Mouse (Mus musculus): Measurements from ENCODE around the gene Lin7a. TPM values are rescaled to one million over a fixed set of nuclear protein-coding genes. Genes with fewer than 3 reads are reported as not detected.

The Lin7a gene
- polyA plus RNA-seq, 1 experiment, result not detected

DNA sequence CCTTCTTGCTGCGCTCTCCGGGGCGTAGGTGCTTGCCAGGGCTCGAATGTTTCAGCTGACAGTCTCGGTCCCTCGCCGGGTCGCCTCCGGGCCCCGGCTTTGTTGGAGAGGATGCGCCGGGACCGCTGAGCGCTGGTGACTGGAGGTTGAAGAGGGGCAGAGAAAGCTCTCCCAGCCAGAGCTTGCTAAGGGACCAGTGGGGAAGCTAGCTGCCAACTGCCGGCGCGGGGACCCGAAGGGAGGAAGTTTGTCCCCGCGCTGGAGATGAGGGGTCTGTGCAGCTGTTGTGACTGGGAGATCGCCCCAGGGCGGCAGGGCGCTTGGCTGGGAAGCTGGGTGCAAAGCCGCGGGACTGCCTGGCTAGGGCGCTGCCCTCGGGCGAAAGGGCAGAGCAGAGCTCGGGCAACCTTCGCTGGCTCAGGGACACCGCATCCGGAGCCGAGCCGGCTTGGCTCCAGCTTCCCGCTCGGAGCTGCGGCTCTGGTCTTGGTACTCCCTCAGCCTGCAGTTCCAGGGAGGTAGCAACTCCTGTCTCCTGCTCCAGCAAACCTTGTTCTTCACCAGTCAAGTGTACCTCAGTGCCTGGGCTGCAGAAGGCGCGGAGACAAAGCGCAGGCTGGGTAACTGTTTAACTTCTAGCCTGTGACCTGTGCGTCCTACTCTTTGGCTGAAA is 781 bp downstream of the Lin7a start:
- TF ChIP-seq POLR2A (IDR thresholded peaks at IDR 0.05; ENCODE audit: borderline replicate concordance, extremely low read depth, low read depth, low read length) (no peak), CTCF (IDR thresholded peaks at IDR 0.05; ENCODE audit: insufficient read depth, low read length) (no peak)
- peak; percentile 7 for DNase-seq
- Histone ChIP-seq H3K4me1 (ENCODE audit: control insufficient read depth, insufficient read depth, low read length) (no peaks in the 10 kb centered on the region), H3K4me3 (replicated peaks; ENCODE audit: extremely low read depth, low read depth, low read length) (no peak overlapping the region)
- 2% methylated on average over 41 of the region's 41 CpGs for WGBS

DNA sequence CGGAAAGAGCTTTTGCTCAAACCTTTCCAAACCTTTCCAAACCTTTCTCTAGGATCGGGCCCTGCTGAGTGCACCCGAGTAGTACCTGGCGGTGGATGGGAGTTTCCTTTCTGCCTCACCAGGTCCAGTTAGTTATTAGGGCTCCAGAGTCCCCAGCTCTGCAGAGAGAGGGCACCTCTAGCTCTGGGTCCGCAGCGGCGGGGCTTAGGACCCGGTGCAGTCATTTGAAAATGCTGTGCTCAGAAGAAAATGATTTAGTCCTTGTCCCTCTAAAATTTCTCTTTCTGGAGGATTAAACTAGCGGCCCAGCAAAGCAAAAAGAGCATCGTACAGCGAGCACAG is 1.3 kb downstream of the Lin7a start:
- no peak for DNase-seq
- TF ChIP-seq CTCF (IDR thresholded peaks at IDR 0.05; ENCODE audit: insufficient read depth, low read length) (no peak), POLR2A (IDR thresholded peaks at IDR 0.05; ENCODE audit: borderline replicate concordance, extremely low read depth, low read depth, low read length) (no peak)
- no peak overlapping the region for H3K4me3 ChIP-seq (replicated peaks; ENCODE audit: extremely low read depth, low read depth, low read length)
- WGBS, result 10% methylated on average over 11 of the region's 11 CpGs
- H3K4me1 ChIP-seq (ENCODE audit: control insufficient read depth, insufficient read depth, low read length), result no peaks in the 10 kb centered on the region

DNA sequence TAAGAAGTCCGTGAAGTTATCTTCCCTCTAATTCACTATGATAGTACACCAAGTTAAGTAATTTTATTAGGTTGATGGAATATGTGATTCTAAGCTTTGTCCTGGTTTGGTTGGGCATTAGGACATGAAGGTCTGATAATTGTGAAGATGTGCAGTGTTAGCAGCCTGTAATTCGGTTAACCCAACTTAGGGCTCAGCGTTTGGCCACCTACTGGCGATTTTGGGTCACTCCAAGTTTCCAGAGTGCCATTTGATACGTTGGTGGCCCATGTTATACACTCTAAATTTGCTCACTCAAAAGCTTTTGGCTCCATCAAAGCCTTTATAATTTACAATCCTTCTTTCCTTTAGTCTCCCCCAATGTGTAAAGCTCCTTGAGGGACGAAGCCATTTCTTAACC is 2.4 kb downstream of the Lin7a start:
- 47% methylated on average over 6 of the region's 6 CpGs for WGBS
- no peak for DNase-seq
- Histone ChIP-seq H3K4me1 (ENCODE audit: control insufficient read depth, insufficient read depth, low read length) (no peaks in the 10 kb centered on the region), H3K4me3 (replicated peaks; ENCODE audit: extremely low read depth, low read depth, low read length) (no peak overlapping the region)
- TF ChIP-seq CTCF (IDR thresholded peaks at IDR 0.05; ENCODE audit: insufficient read depth, low read length) (no peak), POLR2A (IDR thresholded peaks at IDR 0.05; ENCODE audit: borderline replicate concordance, extremely low read depth, low read depth, low read length) (no peak)

DNA sequence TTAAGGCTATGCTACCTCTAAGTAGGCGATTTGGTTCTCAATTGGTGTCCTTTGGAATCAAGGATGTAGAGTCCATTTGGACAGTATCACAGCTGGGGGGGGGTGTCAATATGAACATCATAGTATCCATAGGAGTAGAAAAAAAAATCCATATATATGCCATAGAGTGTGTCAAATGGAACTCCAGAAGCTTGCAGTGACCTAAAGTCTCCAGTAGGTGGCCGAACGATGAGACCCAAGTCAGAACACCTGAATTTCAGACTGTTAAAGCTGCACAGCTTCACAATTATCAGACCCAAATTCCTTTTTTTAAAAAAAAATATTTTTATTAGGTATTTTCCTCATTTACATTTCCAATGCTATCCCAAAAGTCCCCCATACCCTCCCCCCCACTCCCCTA is 3.3 kb downstream of the Lin7a start:
- DNase-seq, result no peak
- H3K4me3 ChIP-seq (replicated peaks; ENCODE audit: extremely low read depth, low read depth, low read length), result no peak overlapping the region
- TF ChIP-seq POLR2A (IDR thresholded peaks at IDR 0.05; ENCODE audit: borderline replicate concordance, extremely low read depth, low read depth, low read length) (no peak), CTCF (IDR thresholded peaks at IDR 0.05; ENCODE audit: insufficient read depth, low read length) (0 out of 2 replicates have a peak, but pooled peaks have one; percentile 14)
- H3K4me1 ChIP-seq (ENCODE audit: control insufficient read depth, insufficient read depth, low read length), result no peaks in the 10 kb centered on the region
- 59% methylated on average over 3 of the region's 3 CpGs for WGBS

DNA sequence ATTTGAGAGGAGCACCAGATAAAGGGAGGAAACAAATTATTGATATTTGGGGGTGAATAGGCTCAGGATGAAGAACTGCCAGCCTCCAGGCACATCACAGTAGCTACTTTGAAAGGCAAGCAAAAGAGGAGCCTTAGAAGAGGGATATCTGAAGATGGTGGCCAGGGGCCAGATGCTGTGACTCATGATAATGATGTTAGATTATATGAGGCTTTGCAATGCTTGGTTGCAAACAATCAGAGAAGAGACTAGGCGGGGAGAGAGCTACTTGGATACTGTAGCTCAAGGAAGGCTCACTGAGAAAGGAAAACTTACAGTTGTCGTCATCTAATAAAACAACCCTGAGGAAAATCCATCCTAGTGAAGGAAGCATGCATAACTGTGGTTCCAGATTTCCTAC is 5.2 kb downstream of the Lin7a start:
- TF ChIP-seq CTCF (IDR thresholded peaks at IDR 0.05; ENCODE audit: insufficient read depth, low read length) (no peak), POLR2A (IDR thresholded peaks at IDR 0.05; ENCODE audit: borderline replicate concordance, extremely low read depth, low read depth, low read length) (no peak)
- WGBS, result 86% methylated on average over 2 of the region's 2 CpGs

DNA sequence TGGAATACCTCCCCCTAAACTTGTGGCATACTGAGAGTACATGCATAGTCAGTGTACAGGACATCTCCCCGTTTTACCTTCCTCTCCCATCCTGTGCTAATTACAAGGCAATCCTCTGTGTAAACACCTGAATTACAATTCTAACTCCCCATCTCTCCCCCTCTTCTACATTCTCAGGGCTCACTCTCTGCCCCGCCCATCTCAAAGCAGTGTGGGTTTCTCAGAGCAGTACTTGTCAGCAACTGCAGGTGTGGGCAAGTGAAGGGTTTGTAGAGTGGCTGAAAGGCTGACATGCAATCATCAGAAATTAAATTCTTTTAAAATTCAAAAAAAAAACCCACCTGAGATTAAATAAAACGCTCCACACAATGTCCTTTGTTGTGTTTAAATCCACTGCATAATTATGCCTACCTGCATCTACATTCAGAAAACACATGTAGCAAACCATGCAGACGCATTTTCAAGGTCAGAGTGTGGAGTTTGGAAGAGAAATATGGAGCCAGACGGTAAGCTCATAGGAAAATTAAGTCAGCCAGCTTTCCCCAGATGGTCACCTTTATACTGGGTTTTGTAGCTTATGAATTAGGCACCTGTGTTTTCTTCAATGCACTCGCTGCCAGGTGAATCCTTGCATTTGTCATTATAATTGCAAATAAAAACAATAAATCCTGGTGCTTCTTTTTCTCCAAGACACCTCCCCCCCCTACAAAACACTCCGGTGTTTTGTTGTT is 22.6 kb downstream of the Lin7a start:
- Histone ChIP-seq H3K4me3 (replicated peaks; ENCODE audit: extremely low read depth, low read depth, low read length) (no peak overlapping the region), H3K4me1 (ENCODE audit: control insufficient read depth, insufficient read depth, low read length) (no peaks in the 10 kb centered on the region)
- 53% methylated on average over 7 of the region's 7 CpGs for WGBS
- TF ChIP-seq CTCF (IDR thresholded peaks at IDR 0.05; ENCODE audit: insufficient read depth, low read length) (no peak), POLR2A (IDR thresholded peaks at IDR 0.05; ENCODE audit: borderline replicate concordance, extremely low read depth, low read depth, low read length) (no peak)
- no peak for DNase-seq

More for the DNA sequence above, 5.2 kb downstream of the Lin7a start:
- H3K4me3 ChIP-seq (replicated peaks; ENCODE audit: extremely low read depth, low read depth, low read length), result no peak overlapping the region
- no peaks in the 10 kb centered on the region for H3K4me1 ChIP-seq (ENCODE audit: control insufficient read depth, insufficient read depth, low read length)
- no peak for DNase-seq

DNA sequence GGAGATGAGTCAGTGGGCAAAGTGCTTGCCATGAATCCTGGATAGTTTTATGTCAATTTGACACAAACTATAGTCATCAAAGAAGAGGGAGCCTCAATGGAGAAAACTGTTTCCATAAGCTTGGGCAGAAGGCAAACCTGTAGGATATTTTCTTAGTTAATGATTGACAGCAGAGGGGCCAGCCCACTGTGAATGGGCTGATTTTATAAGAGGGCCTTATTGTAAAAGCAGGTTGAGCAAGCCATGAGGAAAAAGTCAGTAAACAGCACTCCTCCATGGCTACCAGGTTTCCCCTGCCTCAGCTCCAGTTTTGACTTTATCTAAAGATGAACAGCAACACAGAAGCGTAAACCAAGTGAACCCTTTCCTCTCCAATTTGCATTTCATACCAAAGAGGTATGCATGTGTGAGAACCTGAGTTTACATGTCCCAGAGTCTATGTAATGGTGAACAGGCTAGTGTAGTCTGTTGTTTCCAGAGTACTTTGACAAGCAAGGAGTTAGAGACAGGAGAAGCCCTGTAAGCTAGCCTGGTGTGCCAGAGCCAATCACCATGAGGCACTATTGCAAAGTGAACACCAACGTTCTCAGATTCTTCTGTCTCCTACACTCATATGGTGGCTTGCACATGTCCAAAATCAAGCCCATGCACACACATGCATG is 29.2 kb downstream of the Lin7a start:
- TF ChIP-seq CTCF (IDR thresholded peaks at IDR 0.05; ENCODE audit: insufficient read depth, low read length) (no peak), POLR2A (IDR thresholded peaks at IDR 0.05; ENCODE audit: borderline replicate concordance, extremely low read depth, low read depth, low read length) (no peak)
- Histone ChIP-seq H3K4me3 (replicated peaks; ENCODE audit: extremely low read depth, low read depth, low read length) (no peak overlapping the region), H3K4me1 (ENCODE audit: control insufficient read depth, insufficient read depth, low read length) (no peaks in the 10 kb centered on the region)
- no peak for DNase-seq
- WGBS, result 56% methylated on average over 2 of the region's 2 CpGs

DNA sequence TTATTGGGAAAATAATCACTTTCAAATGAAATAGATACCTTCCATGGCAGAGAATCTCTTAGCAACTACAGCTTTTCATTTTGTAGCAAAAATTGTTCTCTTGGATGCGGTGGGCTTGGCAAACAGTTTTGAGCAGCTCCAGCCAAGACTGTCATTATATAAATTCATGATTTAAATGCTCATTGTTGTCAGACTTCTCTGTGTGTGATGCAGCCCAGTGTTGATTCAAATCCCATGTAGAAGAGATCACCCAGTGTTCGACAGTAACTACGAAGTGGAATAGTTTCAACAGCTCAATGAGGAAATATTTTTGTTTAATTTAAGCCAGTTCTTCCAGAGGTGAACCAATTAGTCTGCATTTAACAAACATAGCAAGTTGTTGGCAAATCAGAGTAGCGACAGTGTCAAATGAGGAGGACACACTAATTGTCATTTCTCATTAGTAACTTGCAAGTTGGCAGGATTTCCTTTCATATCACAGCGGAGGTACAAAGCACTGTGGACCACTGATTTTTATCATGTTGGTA is 39.5 kb downstream of the Lin7a start:
- TF ChIP-seq CTCF (IDR thresholded peaks at IDR 0.05; ENCODE audit: insufficient read depth, low read length) (no peak), POLR2A (IDR thresholded peaks at IDR 0.05; ENCODE audit: borderline replicate concordance, extremely low read depth, low read depth, low read length) (no peak)
- DNase-seq, result no peak
- 71% methylated on average over 5 of the region's 5 CpGs for WGBS
- Histone ChIP-seq H3K4me3 (replicated peaks; ENCODE audit: extremely low read depth, low read depth, low read length) (no peak overlapping the region), H3K4me1 (ENCODE audit: control insufficient read depth, insufficient read depth, low read length) (no peaks in the 10 kb centered on the region)

DNA sequence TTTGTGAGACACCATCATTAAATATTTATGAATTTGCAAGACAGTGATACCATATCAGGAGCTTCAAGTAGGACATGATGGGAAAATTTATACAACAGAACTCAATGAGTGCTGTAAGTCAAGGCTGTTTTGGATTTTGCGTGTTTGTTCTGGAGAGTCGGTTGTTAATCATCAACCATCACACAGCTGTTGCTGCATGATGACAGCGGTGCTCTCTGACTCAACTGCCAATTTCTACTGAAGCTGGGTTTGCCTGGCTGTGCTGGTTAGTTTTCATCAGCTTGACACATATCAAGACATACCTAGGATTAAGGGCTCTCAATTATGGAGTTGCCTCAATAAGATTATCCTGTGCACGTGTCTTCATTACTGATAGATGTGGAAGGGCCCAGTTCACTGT is 41.1 kb downstream of the Lin7a start:
- WGBS, result 76% methylated on average over 4 of the region's 4 CpGs
- TF ChIP-seq POLR2A (IDR thresholded peaks at IDR 0.05; ENCODE audit: borderline replicate concordance, extremely low read depth, low read depth, low read length) (no peak), CTCF (IDR thresholded peaks at IDR 0.05; ENCODE audit: insufficient read depth, low read length) (no peak)

More for the DNA sequence above, 41.1 kb downstream of the Lin7a start:
- no peaks in the 10 kb centered on the region for H3K4me1 ChIP-seq (ENCODE audit: control insufficient read depth, insufficient read depth, low read length)
- no peak for DNase-seq
- H3K4me3 ChIP-seq (replicated peaks; ENCODE audit: extremely low read depth, low read depth, low read length), result no peak overlapping the region

All from lung, adult 2 months (tissue).